Comparison of ENCODE assay signal across 22 mouse cellular contexts in genomic region chr14:48022271-48022670, GRCm38 (mm10).
DNase-seq lines count a peak whose midpoint lies in the region; ATAC-seq and TF ChIP-seq lines count a peak whose summit lies in the region.
"Had no signal": no experiment of that assay in that cellular context is flagged by ENCODE, and none has a peak within 500 bp of the region (broad histone marks: within the 10 kb centered on the region; RNA-seq: fewer than 3 reads in every experiment).

No protein-coding gene starts in this region.

- no peak overlapping the region for H3K4me3 ChIP-seq in midbrain, embryonic 11.5 days (ENCODE audit: low read depth, low read length)
- no peak overlapping the region for H3K4me3 ChIP-seq in midbrain, embryonic 13.5 days (replicated peaks)
- H3K4me3 ChIP-seq in C2C12 (ENCODE audit: insufficient read depth, poor library complexity, severe bottlenecking), result no peak overlapping the region
- H3K4me3 ChIP-seq in limb, embryonic 10.5 days, result no peak overlapping the region
- no peak overlapping the region for H3K4me3 ChIP-seq in neural tube, embryonic 15.5 days (replicated peaks)
- H3K4me3 ChIP-seq in heart, embryonic 10.5 days, result no peak overlapping the region
- H3K4me3 ChIP-seq: embryonic facial prominence, embryonic 10.5 days; embryonic facial prominence, embryonic 12.5 days; forebrain, embryonic 13.5 days; forebrain, embryonic 15.5 days had no signal

- H3K79me3 ChIP-seq in C2C12 (ENCODE audit: low read depth), result no peaks in the 10 kb centered on the region

- ATAC-seq in midbrain, embryonic 11.5 days (ENCODE audit: low FRiP score), result no peak
- ATAC-seq in midbrain, embryonic 13.5 days, result no peak
- ATAC-seq in neural tube, embryonic 15.5 days (ENCODE audit: low FRiP score), result no peak
- ATAC-seq: activated CD4-positive, CD25-positive, alpha-beta regulatory T cell, adult 4 months; forebrain, embryonic 13.5 days; forebrain, embryonic 15.5 days; forebrain, postnatal 0 days; Patski had no signal

- H3K4me1 ChIP-seq in midbrain, embryonic 11.5 days (ENCODE audit: control insufficient read depth, insufficient read depth, low read length), result no peaks in the 10 kb centered on the region
- no peaks in the 10 kb centered on the region for H3K4me1 ChIP-seq in midbrain, embryonic 13.5 days (replicated peaks)
- no peaks in the 10 kb centered on the region for H3K4me1 ChIP-seq in limb, embryonic 10.5 days
- H3K4me1 ChIP-seq in neural tube, embryonic 15.5 days, result no peaks in the 10 kb centered on the region
- H3K4me1 ChIP-seq in heart, embryonic 10.5 days, result no peaks in the 10 kb centered on the region
- H3K4me1 ChIP-seq: embryonic facial prominence, embryonic 10.5 days; embryonic facial prominence, embryonic 12.5 days; forebrain, embryonic 13.5 days; forebrain, embryonic 15.5 days had no signal

- peak; percentile 61 for DNase-seq in midbrain, embryonic 11.5 days (ENCODE audit: low spot score, missing footprints)
- peak; percentile 9 for DNase-seq in limb, embryonic 10.5 days (ENCODE audit: low spot score)
- no peak for DNase-seq in frontal cortex, postnatal 36 days (ENCODE audit: low spot score in 2 of 2)
- no peak for DNase-seq in heart, embryonic 10.5 days (ENCODE audit: low spot score)
- DNase-seq: adrenal gland, adult 8-10 months; adrenal gland, postnatal 14 days; adrenal gland, postnatal 36 days; B cell, adult 2 months; cerebellum, adult 11-12 months; cerebellum, adult 2 months; cerebellum, adult 9-10 months; cerebellum, postnatal 25 days; forebrain, postnatal 0 days had no signal

- no peak for TF ChIP-seq CTCF in C2C12 (IDR thresholded peaks at IDR 0.05; ENCODE audit: control insufficient read depth, insufficient read depth, insufficient read length)

- no peak overlapping the region for H3K9ac ChIP-seq in midbrain, embryonic 11.5 days (ENCODE audit: low read length)
- H3K9ac ChIP-seq in midbrain, embryonic 13.5 days (replicated peaks), result no peak overlapping the region
- no peak overlapping the region for H3K9ac ChIP-seq in neural tube, embryonic 15.5 days (replicated peaks)
- H3K9ac ChIP-seq: embryonic facial prominence, embryonic 12.5 days; forebrain, embryonic 13.5 days; forebrain, embryonic 15.5 days; forebrain, postnatal 0 days had no signal

- WGBS in midbrain, embryonic 11.5 days, result 87% methylated on average over 4 of the region's 4 CpGs
- 81% methylated on average over 4 of the region's 4 CpGs for WGBS in midbrain, embryonic 13.5 days
- WGBS in limb, embryonic 10.5 days, result 84% methylated on average over 4 of the region's 4 CpGs
- 85% methylated on average over 4 of the region's 4 CpGs for WGBS in neural tube, embryonic 15.5 days
- WGBS in heart, embryonic 10.5 days, result 78% methylated on average over 4 of the region's 4 CpGs

- H3K36me3 ChIP-seq in midbrain, embryonic 11.5 days (ENCODE audit: control insufficient read depth, insufficient read depth, low read length), result no peaks in the 10 kb centered on the region
- no peaks in the 10 kb centered on the region for H3K36me3 ChIP-seq in midbrain, embryonic 13.5 days
- no peaks in the 10 kb centered on the region for H3K36me3 ChIP-seq in C2C12 (ENCODE audit: control insufficient read depth, insufficient read depth)
- no peaks in the 10 kb centered on the region for H3K36me3 ChIP-seq in limb, embryonic 10.5 days
- no peaks in the 10 kb centered on the region for H3K36me3 ChIP-seq in neural tube, embryonic 15.5 days
- H3K36me3 ChIP-seq in heart, embryonic 10.5 days, result no peaks in the 10 kb centered on the region
- H3K36me3 ChIP-seq: embryonic facial prominence, embryonic 10.5 days; embryonic facial prominence, embryonic 12.5 days; forebrain, embryonic 15.5 days had no signal

- H3K79me2 ChIP-seq in C2C12 (ENCODE audit: control insufficient read depth, insufficient read depth), result no peaks in the 10 kb centered on the region

- no peak overlapping the region for H3K4me2 ChIP-seq in midbrain, embryonic 11.5 days
- no peak overlapping the region for H3K4me2 ChIP-seq in midbrain, embryonic 13.5 days (replicated peaks)
- H3K4me2 ChIP-seq in neural tube, embryonic 15.5 days, result no peak overlapping the region
- H3K4me2 ChIP-seq: embryonic facial prominence, embryonic 12.5 days; forebrain, embryonic 13.5 days; forebrain, embryonic 15.5 days had no signal

- H3K27ac ChIP-seq in midbrain, embryonic 11.5 days (ENCODE audit: low read depth, low read length), result no peak overlapping the region
- no peak overlapping the region for H3K27ac ChIP-seq in midbrain, embryonic 13.5 days
- H3K27ac ChIP-seq in limb, embryonic 10.5 days, result no peak overlapping the region
- no peak overlapping the region for H3K27ac ChIP-seq in neural tube, embryonic 15.5 days (replicated peaks)
- H3K27ac ChIP-seq in heart, embryonic 10.5 days, result no peak overlapping the region
- H3K27ac ChIP-seq: embryonic facial prominence, embryonic 10.5 days; embryonic facial prominence, embryonic 12.5 days; forebrain, embryonic 13.5 days; forebrain, embryonic 15.5 days had no signal

- H3K27me3 ChIP-seq in midbrain, embryonic 11.5 days (ENCODE audit: control insufficient read depth, insufficient read depth, low read length), result no peaks in the 10 kb centered on the region
- no peaks in the 10 kb centered on the region for H3K27me3 ChIP-seq in midbrain, embryonic 13.5 days
- H3K27me3 ChIP-seq in C2C12 (ENCODE audit: control insufficient read depth, insufficient read depth, insufficient read length), result no peaks in the 10 kb centered on the region
- no peaks in the 10 kb centered on the region for H3K27me3 ChIP-seq in limb, embryonic 10.5 days (ENCODE audit: low read depth, poor library complexity, severe bottlenecking)
- H3K27me3 ChIP-seq in neural tube, embryonic 15.5 days (replicated peaks), result no peaks in the 10 kb centered on the region
- H3K27me3 ChIP-seq in heart, embryonic 10.5 days (ENCODE audit: insufficient read depth, poor library complexity, severe bottlenecking), result no peaks in the 10 kb centered on the region
- H3K27me3 ChIP-seq: embryonic facial prominence, embryonic 12.5 days; forebrain, embryonic 13.5 days; forebrain, embryonic 15.5 days; Patski had no signal

- no peak overlapping the region for H3ac ChIP-seq in C2C12 (ENCODE audit: control insufficient read depth, insufficient read length, low read depth)

- no peaks in the 10 kb centered on the region for H3K9me3 ChIP-seq in midbrain, embryonic 11.5 days (ENCODE audit: control insufficient read depth, low read length)
- no peaks in the 10 kb centered on the region; the same call in 1 of the 2 replicates for H3K9me3 ChIP-seq in midbrain, embryonic 13.5 days
- no peaks in the 10 kb centered on the region for H3K9me3 ChIP-seq in limb, embryonic 10.5 days (replicated peaks)
- no peaks in the 10 kb centered on the region for H3K9me3 ChIP-seq in neural tube, embryonic 15.5 days (replicated peaks)
- H3K9me3 ChIP-seq in heart, embryonic 10.5 days, result no peaks in the 10 kb centered on the region
- H3K9me3 ChIP-seq: embryonic facial prominence, embryonic 12.5 days; forebrain, embryonic 13.5 days; forebrain, embryonic 15.5 days had no signal

TF ChIP-seq in C2C12, 6 proteins besides CTCF, POLR2A, EP300 and RAD21:
- TF ChIP-seq FOSL1 (IDR thresholded peaks at IDR 0.05; ENCODE audit: insufficient read depth, low read length, poor library complexity, severe bottlenecking) (no peak), MYOD1 (IDR thresholded peaks at IDR 0.05; ENCODE audit: control insufficient read depth, insufficient read length, low read depth) (peak; percentile 25)
TF ChIP-seq in C2C12: peak in this region for 1.

Comparison
In these comparisons a context has a peak if more than half of its experiments do, and no peak if none do; other contexts are left out.
1. DNase-seq: peak in midbrain, embryonic 11.5 days (single experiment) and limb, embryonic 10.5 days (single experiment); none in frontal cortex, postnatal 36 days (0 of 2) and heart, embryonic 10.5 days (single experiment).